Mouse (Mus musculus) urinary bladder, postnatal 25 days (tissue): ENCODE data around the gene Tmem39b.

Source experiments
- DNase-seq: peaks from one replicate; pipeline ENCODE4 v3.0.0; 2022; ENCODE audit warnings: low spot score

The Tmem39b gene

GRCm38 (mm10) chr4:129683901-129684493 lies 12.6 kb downstream of the Tmem39b start:
- no peak for DNase-seq

DNA sequence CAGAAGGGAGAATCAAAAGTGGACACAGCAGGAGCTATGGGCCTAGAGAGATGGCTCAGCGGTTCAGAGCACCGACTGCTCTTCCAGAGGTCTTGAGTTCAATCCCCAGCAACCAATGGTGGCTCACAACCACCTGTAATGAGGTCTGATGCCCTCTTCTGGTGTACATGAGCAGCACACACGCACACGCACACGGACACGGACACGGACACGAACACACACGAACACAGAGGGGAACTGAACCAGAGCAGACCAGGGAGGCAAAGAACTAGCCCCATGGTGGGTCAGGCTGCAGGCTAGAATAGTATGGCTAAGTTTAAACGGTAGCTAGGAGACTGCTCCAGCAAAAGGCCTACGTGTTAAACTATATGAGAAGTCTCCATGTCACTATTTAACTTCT lies 14.8 kb downstream of the Tmem39b start:
- DNase-seq = no peak

DNA sequence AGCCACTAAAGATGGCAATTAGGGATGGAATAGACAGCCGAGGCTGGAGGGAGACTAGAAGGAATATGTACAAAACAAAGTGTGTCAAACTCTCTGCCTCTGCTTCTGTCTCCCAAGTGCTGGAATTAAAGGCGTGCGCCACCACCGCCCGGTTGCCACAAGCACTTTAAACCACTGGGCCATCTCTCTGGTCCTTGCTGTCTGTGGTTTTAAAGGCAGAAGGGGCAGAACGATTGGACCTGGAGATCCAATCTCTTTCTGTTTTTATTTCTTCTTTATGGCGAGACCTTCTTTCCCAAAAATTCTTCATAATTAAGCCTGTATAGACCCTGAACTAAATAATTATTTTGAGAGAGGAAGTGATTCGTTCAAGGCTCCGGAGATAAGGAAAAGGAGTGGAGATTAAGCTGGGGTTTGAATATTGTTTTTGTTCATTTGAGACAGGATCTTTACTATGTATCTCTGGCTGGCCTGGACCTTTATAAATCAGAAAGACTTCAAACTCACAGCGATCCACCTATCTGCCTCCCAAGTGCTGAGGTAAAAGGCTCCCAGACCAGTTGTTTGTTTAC lies 23.7 kb downstream of the Tmem39b start:
- DNase-seq = no peak

- DNase-seq = peak; percentile 86
Measured at GRCm38 (mm10) chr4:129672083-129672877, 24.4 kb downstream of the Tmem39b start, which contains the start of gene Kpna6. Gene Kpna6 (minus strand): TSS chr4:129672767.

GRCm38 (mm10) chr4:129671491-129672082 lies 25.1 kb downstream of the Tmem39b start:
- peak; percentile 42 for DNase-seq

DNA sequence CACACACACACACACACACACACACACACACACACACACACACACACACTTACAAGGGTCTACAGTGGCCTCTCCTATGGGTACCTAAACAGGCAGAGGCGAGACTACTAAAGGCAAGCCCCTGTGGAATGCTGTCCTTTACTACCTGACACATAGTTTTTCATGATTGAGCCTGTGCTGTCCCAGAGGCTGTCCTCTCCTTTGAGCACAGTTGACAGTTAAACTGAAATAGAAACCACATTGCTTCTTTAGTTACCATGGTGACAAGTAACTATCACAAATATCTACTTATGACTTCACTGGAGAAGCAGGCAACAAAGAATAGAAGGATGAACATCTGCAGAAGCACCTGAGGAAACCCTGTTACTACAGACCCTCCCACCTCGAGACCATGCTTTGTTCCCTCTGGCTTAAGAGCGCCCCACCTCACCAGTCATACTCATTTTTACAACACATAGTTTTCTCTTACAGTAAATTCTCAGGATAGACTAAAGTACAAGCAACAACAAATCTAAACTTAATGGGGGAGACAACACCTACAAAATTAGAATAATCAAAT lies 34.3 kb downstream of the Tmem39b start:
- DNase-seq = no peak

DNA sequence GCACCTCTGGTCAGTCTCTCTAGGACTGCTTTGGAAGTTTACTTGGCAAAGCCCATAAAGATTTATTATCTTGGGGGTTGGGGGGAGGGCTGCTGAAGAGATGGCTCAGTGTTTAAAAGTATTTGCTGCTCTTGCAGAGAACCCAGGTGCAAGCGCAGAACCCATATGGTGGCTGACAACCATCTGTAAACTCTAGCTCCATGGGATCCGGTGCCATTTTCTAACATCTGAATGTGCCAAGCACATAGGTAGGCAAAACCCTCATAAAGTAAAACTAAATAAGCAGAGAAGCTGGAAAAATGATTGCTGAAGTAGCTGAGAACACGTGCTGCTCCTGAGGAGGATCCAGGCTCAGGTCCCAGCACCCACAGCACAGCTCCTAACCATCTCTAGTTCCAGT lies 35.1 kb downstream of the Tmem39b start:
- no peak for DNase-seq

- no peak for DNase-seq
Measured at GRCm38 (mm10) chr4:129654770-129655169, 41.9 kb downstream of the Tmem39b start.

DNA sequence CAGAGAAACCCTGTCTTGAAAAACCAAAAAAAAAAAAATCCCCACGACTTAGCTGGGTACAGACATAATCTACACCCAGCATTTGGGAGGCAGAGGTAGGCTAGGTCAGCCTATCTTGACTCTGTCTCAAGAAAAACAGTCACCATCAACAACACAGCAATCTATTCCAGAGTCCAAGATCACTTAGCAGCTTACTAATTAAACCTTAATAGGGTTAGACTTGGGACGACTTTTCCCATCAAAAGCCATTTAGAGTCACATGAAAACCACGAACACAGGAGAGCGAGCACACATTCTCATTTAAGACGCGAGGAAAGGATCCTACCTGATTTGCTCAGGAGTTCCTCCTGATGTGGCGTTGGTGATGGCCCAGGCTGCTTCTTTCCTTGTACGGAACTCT lies 46.3 kb downstream of the Tmem39b start:
- no peak for DNase-seq

DNA sequence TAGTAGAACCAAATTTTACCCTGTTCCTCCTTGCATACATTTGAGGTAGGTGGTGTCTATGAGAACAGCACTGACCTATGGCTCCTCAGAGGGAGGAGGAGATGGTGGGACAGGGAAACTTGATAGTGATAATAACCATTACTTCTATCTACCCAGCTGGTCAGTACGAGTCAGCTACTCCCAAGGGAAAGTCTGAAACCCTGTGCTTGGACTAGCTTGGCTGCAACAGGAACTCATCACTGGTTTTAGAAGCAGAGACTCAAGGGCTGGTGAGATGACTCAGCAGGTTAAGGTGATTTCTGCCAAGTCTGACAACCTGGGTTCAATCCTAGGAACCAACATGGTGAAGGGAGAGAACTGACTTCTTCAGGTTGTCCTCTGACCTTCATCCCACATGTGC lies 48.0 kb downstream of the Tmem39b start:
- DNase-seq = no peak

- no peak for DNase-seq
Measured at GRCm38 (mm10) chr4:129645204-129645603, 51.4 kb downstream of the Tmem39b start.

- no peak for DNase-seq
Measured at GRCm38 (mm10) chr4:129641756-129642155, 54.9 kb downstream of the Tmem39b start.

DNA sequence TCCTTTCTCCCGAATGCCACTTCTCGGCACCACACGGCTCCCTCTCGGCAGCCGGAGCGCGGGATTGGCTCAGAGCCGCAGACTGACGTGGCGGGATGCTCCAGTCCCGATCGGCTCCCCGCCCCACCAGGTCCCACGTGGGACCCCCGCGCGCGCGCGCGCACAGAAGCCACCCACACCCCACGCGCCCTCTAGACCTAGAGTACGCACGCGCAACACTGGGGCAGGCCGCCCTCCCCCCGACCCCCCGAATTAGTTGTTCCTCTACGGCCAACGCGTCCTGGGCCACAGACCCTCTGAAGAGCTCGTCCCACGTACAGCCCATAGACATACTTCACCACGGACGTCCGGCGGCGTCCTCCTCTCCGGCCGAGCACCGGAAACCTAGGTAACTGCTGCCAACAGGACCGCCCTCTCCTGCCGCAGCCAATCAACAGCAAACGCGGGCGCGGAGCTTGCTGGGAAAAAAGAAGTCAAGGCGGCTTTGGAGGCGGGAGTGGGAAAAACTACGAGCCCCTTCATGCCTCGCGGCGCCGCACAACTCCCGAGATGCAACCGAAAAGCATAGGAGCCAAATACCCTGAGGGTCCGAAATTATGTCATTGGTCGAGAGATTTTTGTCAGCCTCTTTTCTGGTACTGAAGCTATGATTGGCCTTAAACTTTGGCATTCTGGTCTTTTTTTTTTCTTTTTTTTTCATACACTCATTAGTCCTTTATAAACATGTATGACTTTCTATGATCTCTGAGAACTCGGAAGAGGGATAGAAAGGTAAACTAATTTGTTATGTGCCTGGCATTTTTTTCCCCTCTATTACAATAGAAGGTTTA lies 55.8 kb downstream of the Tmem39b start, which contains the start of gene Txlna:
Gene Txlna (minus strand): TSS at position 428 of the 830 bp plus-strand sequence.
- peak; percentile 87 for DNase-seq

DNA sequence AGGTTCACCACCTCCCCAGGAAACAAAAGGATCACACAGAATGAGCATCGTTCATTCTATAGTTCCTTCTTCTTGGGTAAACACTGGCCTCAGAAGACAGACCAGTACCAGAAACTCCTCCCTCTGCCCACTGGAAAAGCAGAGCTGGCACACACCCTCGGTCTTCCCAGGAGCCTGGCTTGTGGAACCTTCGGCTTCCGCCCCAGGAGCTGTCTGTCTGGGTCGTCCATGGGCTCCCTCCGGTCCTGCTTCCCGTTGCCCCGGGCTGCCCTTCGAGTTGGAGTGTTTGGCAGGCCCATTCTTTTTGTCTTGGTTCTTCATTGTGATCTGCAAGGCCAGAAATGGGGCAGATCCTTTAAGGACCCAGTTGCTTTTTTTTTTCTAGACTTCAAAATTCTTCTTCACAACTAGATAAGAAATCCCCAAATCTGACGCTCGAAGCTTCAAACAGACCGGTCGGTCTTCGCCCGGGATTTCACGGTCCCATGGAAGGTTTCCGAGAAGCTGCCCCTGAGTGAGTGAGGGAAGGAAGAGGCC lies 56.5 kb downstream of the Tmem39b start:
- DNase-seq = peak; percentile 37

GRCm38 (mm10) chr4:129639221-129639620 lies 57.4 kb downstream of the Tmem39b start:
- DNase-seq = no peak

DNA sequence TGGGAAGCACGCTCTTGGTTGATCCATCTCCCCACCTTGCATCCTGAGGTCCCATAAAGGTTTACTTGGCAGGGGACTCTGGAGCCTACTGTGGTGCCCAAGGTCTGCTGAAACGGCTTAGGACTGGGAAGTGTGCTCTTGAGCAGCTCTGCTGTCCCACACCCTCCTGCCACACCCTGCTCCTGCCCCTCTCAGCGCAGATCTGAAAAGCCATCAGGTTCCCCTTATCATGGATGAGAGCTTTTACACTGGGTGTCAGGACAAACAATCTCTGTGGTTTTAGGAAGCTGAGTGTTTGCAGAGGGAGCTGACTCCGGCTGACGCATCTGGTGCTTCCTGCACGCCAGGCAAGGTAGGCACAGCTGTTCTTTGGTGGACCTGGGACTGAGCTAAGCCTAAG lies 62.8 kb downstream of the Tmem39b start:
- no peak for DNase-seq

DNA sequence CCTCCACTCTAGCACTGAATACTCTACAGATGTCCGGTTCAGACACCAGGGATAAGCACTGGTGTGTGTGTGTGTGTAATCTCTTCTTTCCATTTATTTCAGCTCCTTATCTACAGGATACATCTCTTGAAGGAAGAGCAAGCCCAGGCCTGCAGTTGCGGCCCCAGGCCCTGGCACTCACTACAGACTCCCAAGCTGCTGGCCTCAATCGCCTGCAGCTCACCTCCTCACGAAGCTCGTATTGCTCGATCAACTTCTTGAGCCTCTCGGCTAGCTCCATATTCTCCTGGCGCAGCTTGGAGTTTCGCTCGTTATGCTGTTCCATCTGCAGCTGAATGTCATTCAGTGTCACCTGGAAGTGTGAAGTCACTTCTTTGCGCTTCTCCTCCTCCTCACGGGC lies 64.8 kb downstream of the Tmem39b start:
- no peak for DNase-seq

GRCm38 (mm10) chr4:129630944-129631343 lies 65.7 kb downstream of the Tmem39b start:
- DNase-seq = no peak
